Mouse (Mus musculus): ENCODE results near the gene Mobp. TPM values are rescaled to one million over a fixed set of nuclear protein-coding genes. Genes with fewer than 3 reads are reported as not detected.
A peak's percentile ranks its signal among the peaks of the same experiment; 100 is the strongest.

The Mobp gene
- polyA plus RNA-seq, 1 experiment = not detected

DNA sequence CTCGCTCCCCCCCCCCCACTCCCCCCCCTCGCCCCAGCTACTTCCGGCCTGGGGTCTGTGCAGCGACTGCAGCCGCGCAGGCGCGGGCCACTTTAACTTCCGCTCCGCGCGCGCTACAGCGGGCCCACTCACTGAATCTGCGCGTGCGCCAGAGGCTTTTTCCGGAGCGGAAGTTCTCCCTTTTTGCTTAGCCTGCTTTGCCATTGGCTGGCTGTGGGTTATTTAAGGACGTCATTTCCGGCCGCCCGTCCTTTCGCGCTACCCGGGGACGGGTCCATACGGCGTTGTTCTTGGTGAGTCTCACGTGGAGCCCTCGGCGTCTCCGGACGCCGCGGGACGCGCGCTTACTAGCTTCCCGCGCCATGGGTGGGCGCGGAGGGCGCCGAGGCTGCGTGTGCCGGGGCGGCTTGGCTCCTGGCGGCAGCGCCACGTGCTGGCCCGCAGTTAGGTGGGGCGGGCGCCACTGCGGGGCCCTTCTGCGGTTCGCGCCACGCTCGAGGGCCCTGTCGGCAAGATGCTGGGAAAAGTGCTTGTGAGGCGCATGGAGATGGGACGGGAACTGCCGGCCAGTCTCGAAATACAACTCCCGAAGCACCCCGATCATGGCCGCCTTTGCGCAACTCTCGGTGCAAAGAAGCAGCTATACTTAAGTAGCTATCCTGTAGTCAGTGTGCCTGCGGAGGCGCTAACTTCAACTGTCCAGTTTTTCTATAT, 21.8 kb upstream of the Mobp start, which contains the start of gene Rpsa:
Gene Rpsa, plus strand, starts transcription at position 152 of the 714 bp plus-strand sequence.
- peak within 1 kb of the TSS; percentile 85 for H3K4me3 ChIP-seq (ENCODE audit: low read depth, low read length)
- TF ChIP-seq CTCF (IDR thresholded peaks at IDR 0.05; ENCODE audit: extremely low read depth, insufficient read length, insufficient replicate concordance, low read depth, low read length) (no peak), POLR2A (IDR thresholded peaks at IDR 0.05; ENCODE audit: low read depth, low read length) (peak; percentile 67)
- WGBS = under 1% methylated on average over 72 of the region's 72 CpGs
- H3K36me3 ChIP-seq (ENCODE audit: control insufficient read depth, insufficient read depth, low read length) = peaks cover 34% of the 10 kb centered on the region
- H3K27me3 ChIP-seq (ENCODE audit: control insufficient read depth, insufficient read depth, low read length) = no peaks in the 10 kb centered on the region
- peaks cover 9% of the 10 kb centered on the region; the same call in 1 of the 2 replicates for H3K4me1 ChIP-seq (ENCODE audit: control insufficient read depth, insufficient read depth, insufficient read length, low read length)
- peak within 1 kb of the TSS; percentile 61 for H3K27ac ChIP-seq (ENCODE audit: insufficient read depth, low read depth, low read length)

DNA sequence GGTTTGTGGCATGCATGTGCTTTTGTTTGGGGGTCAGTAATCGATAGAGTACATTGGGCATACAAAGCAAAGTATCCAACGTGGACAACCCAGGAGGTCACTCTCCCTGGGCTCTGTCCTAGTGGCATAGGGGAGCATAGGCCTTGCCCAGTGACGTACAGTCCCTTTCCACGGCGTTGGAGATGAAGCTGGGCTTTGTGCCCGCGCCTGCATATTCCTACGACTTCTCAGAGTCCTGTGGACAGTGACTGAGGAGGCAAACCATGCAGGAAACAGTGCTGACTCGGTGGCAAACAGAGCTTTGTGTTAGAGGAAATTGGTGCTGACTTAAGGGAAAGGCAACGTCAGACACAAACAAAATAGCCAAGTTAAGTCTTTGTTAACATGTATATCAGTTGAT, 20.2 kb upstream of the Mobp start:
- 37% methylated on average over 10 of the region's 10 CpGs for WGBS
- peaks cover 24% of the 10 kb centered on the region for H3K36me3 ChIP-seq (ENCODE audit: control insufficient read depth, insufficient read depth, low read length)
- H3K27me3 ChIP-seq (ENCODE audit: control insufficient read depth, insufficient read depth, low read length) = no peaks in the 10 kb centered on the region
- no peak overlapping the region for H3K27ac ChIP-seq (ENCODE audit: insufficient read depth, low read depth, low read length)
- TF ChIP-seq POLR2A (IDR thresholded peaks at IDR 0.05; ENCODE audit: low read depth, low read length) = no peak
- TF ChIP-seq CTCF (IDR thresholded peaks at IDR 0.05; ENCODE audit: extremely low read depth, insufficient read length, insufficient replicate concordance, low read depth, low read length) = no peak
- H3K4me3 ChIP-seq (ENCODE audit: low read depth, low read length) = peak overlapping the region; percentile 1; the same call in 1 of the 2 replicates
- H3K4me1 ChIP-seq (ENCODE audit: control insufficient read depth, insufficient read depth, insufficient read length, low read length) = peaks cover 9% of the 10 kb centered on the region; the same call in 1 of the 2 replicates

DNA sequence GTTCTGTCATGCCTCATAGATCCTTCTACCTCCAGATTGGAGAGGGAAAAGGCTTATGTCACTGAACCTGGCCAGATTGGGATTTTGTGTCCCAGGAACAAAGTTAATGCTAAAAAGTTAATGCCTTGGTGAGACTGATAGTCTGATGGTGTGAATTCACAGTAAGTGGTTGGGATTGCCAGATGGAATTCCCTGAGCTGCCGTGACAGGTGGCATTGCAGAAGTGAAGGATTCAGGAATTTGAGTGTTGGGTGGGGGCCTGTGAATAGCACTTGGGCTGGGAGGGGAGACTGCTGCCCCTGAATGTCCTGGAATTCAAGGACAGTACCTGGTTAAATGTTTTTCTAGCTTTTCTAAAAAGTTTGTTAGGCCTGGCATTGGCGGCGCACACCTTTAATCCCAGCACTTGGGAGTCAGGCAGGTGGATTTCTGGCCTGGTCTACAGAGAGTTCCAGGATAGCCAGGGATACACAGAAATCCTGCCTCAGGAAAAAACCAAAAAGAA, 17.7 kb upstream of the Mobp start:
- 80% methylated on average over 3 of the region's 3 CpGs for WGBS
- Histone ChIP-seq H3K4me3 (ENCODE audit: low read depth, low read length) (no peak overlapping the region), H3K36me3 (ENCODE audit: control insufficient read depth, insufficient read depth, low read length) (peaks cover 24% of the 10 kb centered on the region), H3K27me3 (ENCODE audit: control insufficient read depth, insufficient read depth, low read length) (no peaks in the 10 kb centered on the region), H3K4me1 (ENCODE audit: control insufficient read depth, insufficient read depth, insufficient read length, low read length) (peaks cover 9% of the 10 kb centered on the region; the same call in 1 of the 2 replicates), H3K27ac (ENCODE audit: insufficient read depth, low read depth, low read length) (no peak overlapping the region)
- TF ChIP-seq POLR2A (IDR thresholded peaks at IDR 0.05; ENCODE audit: low read depth, low read length) = no peak
- no peak for TF ChIP-seq CTCF (IDR thresholded peaks at IDR 0.05; ENCODE audit: extremely low read depth, insufficient read length, insufficient replicate concordance, low read depth, low read length)

DNA sequence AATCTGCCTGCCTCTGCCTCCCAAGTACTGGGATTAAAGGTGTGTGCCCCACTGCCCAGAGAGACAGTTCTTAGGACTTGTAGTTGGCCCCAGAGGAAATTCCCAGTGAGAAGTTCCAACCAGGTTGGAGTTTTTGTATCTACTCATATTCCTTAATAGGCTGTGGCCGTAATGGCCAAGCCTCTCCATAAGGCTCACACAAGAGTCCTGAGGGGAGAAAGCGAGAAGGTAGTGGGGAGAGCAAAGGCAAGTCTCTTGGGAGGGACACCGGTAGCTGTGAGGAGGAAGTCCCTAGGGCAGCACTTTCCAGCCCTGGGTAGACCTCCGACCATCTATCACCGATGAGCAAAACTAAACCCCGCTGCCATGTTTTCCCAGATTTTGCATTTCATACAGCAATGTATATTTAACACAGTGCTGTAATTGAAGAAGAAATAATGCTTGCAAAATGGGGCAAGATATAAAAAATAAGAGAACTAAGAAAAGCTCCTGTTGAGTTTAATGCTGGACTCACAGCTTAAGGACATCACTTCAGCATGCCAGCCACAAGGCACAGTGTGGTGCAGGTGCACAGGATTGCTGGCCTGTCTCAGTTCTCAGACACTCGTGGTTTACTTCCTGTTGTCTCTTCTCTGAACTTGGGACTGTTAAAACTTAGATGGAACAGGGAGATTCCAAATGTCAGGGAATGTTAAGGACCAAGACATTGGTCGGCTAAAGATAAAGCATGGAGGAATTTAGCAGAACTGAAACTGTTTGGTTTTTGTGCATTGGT, 16.3 kb upstream of the Mobp start:
- no peak overlapping the region for H3K4me3 ChIP-seq (ENCODE audit: low read depth, low read length)
- WGBS = 44% methylated on average over 8 of the region's 8 CpGs
- TF ChIP-seq POLR2A (IDR thresholded peaks at IDR 0.05; ENCODE audit: low read depth, low read length) (no peak), CTCF (IDR thresholded peaks at IDR 0.05; ENCODE audit: extremely low read depth, insufficient read length, insufficient replicate concordance, low read depth, low read length) (no peak)
- H3K4me1 ChIP-seq (ENCODE audit: control insufficient read depth, insufficient read depth, insufficient read length, low read length) = peaks cover 9% of the 10 kb centered on the region; the same call in 1 of the 2 replicates
- no peak overlapping the region for H3K27ac ChIP-seq (ENCODE audit: insufficient read depth, low read depth, low read length)
- peaks cover 24% of the 10 kb centered on the region for H3K36me3 ChIP-seq (ENCODE audit: control insufficient read depth, insufficient read depth, low read length)
- H3K27me3 ChIP-seq (ENCODE audit: control insufficient read depth, insufficient read depth, low read length) = no peaks in the 10 kb centered on the region

DNA sequence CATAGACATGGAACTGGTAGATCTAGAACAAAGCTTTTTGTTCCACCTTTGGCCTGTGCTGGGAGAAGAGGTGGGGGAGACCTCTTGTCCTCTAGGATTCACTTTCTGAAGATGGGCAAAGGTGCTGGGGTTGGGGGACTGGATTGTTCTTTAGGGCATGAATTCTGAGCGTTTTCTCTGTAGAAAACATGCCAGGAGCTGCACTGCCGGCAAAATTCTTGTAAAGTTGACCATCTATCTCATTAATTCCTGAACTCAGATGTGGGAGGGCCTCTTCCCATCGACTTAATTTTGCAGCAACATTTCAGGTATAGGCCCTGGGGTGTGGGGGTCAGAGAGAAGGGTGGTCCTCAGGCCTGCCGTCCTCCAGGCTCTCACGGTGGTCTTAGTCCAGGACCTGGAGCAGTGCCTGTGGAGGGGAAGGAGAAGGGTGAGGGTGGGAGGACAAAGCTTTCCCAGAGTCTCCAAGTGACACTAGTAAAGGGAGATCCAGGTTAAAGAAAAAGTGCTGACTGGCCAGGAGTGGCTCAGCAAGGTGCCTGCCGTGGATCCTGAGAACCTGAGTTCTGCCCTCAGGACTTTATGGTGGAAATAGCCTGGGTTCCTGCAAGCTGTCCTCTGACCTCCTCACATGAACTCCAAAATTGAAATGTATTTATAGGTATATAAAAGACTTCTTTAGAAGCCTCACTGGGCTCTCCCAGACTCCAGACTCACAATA, 15.6 kb upstream of the Mobp start:
- H3K4me3 ChIP-seq (ENCODE audit: low read depth, low read length) = no peak overlapping the region
- no peak overlapping the region for H3K27ac ChIP-seq (ENCODE audit: insufficient read depth, low read depth, low read length)
- peaks cover 4% of the 10 kb centered on the region; the same call in 1 of the 2 replicates for H3K4me1 ChIP-seq (ENCODE audit: control insufficient read depth, insufficient read depth, insufficient read length, low read length)
- 42% methylated on average over 6 of the region's 6 CpGs for WGBS
- no peaks in the 10 kb centered on the region for H3K27me3 ChIP-seq (ENCODE audit: control insufficient read depth, insufficient read depth, low read length)
- TF ChIP-seq CTCF (IDR thresholded peaks at IDR 0.05; ENCODE audit: extremely low read depth, insufficient read length, insufficient replicate concordance, low read depth, low read length) (no peak), POLR2A (IDR thresholded peaks at IDR 0.05; ENCODE audit: low read depth, low read length) (no peak)
- peaks cover 22% of the 10 kb centered on the region for H3K36me3 ChIP-seq (ENCODE audit: control insufficient read depth, insufficient read depth, low read length)

DNA sequence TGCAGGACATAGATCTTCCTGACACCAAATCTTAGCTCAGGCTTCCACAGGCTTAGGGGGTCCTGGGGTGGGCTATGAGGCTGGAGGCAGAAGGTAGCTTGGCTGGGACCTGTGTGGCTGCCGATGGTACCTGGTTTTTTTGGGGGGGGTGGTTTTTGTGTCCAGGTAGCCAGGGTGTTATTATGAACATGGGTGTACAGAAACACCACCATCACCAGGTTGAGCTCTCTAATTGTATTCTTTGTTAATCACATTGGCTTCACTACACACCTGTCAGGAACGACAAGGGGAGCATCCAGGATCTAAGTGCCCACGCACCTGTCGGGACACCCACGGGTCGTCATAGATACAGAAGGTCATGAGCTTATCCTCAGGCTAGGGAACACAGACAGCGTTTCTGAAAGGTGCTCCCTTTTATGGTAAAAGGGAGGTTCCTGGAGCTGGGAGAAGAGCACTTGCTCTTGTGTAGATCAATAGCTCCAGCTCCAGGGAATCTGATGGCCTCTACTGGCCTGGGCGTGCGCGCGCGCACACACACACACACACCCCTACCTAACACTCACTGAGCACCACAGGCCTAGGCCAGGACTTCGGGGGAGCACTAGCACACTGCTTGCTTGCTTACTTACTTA, 14.9 kb upstream of the Mobp start:
- H3K4me3 ChIP-seq (ENCODE audit: low read depth, low read length) = no peak overlapping the region
- no peak for TF ChIP-seq POLR2A (IDR thresholded peaks at IDR 0.05; ENCODE audit: low read depth, low read length)
- TF ChIP-seq CTCF (IDR thresholded peaks at IDR 0.05; ENCODE audit: extremely low read depth, insufficient read length, insufficient replicate concordance, low read depth, low read length) = no peak
- peaks cover 17% of the 10 kb centered on the region for H3K36me3 ChIP-seq (ENCODE audit: control insufficient read depth, insufficient read depth, low read length)
- 61% methylated on average over 13 of the region's 13 CpGs for WGBS
- H3K4me1 ChIP-seq (ENCODE audit: control insufficient read depth, insufficient read depth, insufficient read length, low read length) = no peaks in the 10 kb centered on the region
- no peaks in the 10 kb centered on the region for H3K27me3 ChIP-seq (ENCODE audit: control insufficient read depth, insufficient read depth, low read length)
- H3K27ac ChIP-seq (ENCODE audit: insufficient read depth, low read depth, low read length) = no peak overlapping the region
